Mouse (Mus musculus): ENCODE results near the gene Srek1ip1.

DNA sequence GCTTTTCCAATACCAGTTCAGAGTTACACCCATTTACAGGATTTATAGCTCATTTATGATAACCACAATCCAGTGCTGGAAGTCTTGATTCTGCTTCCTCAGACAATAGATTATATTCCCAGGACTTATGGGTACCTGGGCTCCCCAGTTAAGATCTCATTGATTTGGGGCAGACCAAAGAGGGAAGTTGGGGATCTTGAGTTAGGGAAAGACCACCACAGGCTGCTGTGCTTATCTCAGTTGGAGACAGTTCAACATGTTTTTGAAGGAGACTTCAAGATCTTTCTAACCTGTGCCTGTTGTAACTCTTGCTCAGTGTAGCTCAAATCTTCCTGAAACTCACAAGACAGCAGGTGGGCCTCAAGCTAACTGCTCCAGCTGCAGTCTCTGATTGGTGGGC is 28.9 kb downstream of the Srek1ip1 start:
- no peak for TF ChIP-seq POLR2A (IDR thresholded peaks at IDR 0.05; ENCODE audit: low read depth, low read length)
- no peak for TF ChIP-seq CTCF (IDR thresholded peaks at IDR 0.05; ENCODE audit: borderline replicate concordance, insufficient read depth, low read length)

All from embryonic fibroblast, embryonic 13.5 days (primary cell).